Mouse (Mus musculus) small intestine, adult 2 months (tissue): ENCODE measurements around the gene Ptpre.

Source experiments
- CTCF ChIP-seq: fragments of 200-500 bp; IDR thresholded peaks from 2 replicates; pipeline ENCODE4 v1.5.1; 2012; ENCODE audit warnings: low read depth, mild to moderate bottlenecking, control low read depth, inconsistent platforms, low read length, moderate library complexity, mixed read lengths; ENCODE audit not compliant: insufficient replicate concordance, insufficient read length; ENCODE audit errors: extremely low read depth
- POLR2A ChIP-seq: fragments of 200-500 bp; IDR thresholded peaks from 2 replicates; pipeline ENCODE4 v1.6.1; 2012; ENCODE audit warnings: low read depth, mild to moderate bottlenecking, control low read depth, inconsistent platforms, low read length, moderate library complexity

DNA sequence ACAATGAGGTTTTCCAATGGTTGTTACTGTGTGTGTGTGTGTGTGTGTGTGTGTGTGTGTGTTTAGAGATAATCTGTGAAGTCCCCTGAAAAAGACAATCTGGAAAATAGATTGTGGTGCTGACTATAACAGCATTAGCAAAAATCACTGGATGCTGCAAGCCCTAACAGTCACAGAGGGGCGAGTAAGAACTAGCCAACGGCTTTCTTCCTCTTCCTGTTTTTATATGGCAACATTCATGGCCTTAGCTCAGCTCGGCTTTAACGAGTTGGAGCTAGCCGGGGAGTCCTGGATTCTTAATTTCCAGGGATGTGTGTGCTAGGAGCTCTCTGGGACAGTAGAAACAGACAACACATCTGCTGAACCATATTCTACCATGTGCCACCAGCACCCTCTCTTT lies 17.0 kb upstream of the Ptpre start:
- no peak for TF ChIP-seq CTCF
- TF ChIP-seq POLR2A, result no peak
